Mouse (Mus musculus) E14TG2a.4 (cell line): ENCODE results near the gene Hyal1.

Experiments
- CTCF ChIP-seq: conservative IDR thresholded peaks from 2 replicates; pipeline ENCODE4 v1.5.1; 2014; ENCODE audit warnings: low read length
- NANOG ChIP-seq: IDR thresholded peaks from 2 replicates; pipeline ENCODE4 v1.6.1; 2014; ENCODE audit warnings: borderline replicate concordance, low read length, mixed read lengths
- POU5F1 ChIP-seq: IDR thresholded peaks from 2 replicates; pipeline ENCODE4 v1.6.1; 2014; ENCODE audit warnings: low read length, borderline replicate concordance

DNA sequence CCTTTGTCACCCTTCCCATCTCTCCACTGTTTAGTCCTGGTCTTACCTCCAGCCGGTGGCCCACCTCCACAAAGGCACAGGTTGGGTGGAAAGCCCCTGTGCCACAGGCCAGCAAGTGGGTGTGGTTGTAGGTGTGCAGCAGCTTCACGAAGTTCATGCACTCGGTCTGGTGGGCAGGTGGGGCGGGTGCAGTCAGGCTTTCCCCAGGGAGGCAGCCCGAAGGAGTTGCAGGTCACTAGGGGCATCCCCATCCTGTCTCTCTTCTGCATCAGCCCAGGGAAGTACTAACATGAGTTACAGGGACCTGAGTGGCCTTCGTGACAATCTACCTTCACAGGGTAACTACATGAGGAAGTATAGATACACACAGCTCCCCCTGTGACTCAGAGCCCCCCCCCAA, 26.5 kb downstream of the Hyal1 start:
- no peak for TF ChIP-seq CTCF
- no peak for TF ChIP-seq POU5F1
- TF ChIP-seq NANOG, result no peak
